Mouse (Mus musculus): ENCODE results near the gene Prkd2.

The Prkd2 gene

DNA sequence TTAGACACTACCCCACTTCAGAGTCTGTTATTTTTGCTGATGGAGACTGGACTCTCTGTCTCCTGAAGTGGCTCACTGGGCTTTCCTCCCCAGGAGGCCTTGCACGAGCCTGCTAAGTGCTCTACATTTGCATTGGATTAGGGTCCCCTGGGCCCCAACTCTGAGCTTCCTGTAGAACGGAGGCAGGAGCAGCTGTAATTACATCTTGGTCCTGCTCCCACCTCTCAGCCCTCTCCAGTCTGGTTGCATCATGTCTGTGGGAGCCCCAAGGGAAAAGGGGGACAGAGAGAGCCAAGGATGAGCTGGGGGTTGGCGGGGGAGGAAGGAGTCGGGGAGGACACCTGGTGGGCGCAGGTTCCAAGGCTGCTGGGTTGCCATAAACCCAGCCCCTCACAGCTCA lies 57.8 kb downstream of the Prkd2 start:
- no peak for DNase-seq

DNA sequence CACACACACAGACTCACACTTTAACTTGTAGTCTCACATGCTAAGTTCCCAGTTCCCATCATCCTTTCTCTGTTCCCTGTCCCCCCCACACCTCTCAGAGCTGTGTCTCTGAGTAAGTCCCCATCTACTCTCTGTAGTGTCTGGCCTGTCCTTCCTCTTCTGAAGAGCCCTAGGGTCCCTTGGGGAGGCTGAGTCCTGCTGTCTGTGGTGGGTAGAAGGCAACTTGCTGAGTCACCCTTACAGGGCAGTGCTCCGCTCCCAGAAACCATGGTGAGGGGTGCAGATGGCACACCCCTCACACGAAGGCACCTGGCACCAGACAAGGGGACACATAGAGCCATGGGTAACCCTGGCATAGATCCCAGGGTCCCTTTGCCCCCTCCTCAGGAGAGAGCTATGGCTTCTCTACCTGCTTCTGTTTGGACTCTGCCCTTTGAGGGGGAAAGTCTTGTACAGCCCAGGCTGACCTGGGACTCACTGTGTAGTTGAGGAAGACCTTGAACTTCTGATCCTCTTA lies 60.8 kb downstream of the Prkd2 start:
- DNase-seq, result no peak

DNA sequence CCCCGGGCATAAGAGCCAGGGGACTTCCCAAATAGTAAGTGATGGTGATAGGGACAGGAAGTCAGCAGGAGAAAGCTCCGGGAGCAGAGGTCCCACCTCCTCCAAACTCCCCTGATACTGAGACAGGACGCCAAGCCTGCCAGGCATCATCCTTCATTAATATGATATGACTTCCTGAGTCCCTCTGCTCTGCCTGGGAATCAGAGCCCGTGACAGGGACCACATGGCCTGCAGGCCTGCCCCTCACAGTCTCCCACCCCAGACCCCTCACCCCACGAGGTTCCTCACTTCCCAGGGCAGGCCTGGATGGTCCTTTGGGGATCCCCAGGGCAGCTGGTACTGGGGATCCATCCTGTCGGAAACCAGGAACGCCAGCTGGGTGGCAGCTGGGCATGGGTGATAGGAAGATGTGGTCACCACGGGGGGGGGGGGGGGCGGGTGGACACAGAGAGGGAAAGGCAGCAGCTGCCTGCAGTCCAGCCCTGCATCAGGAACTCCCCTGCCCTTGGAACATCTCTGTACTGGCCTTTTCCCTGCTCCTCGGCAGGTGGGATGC lies 61.5 kb downstream of the Prkd2 start:
- DNase-seq, result no peak

DNA sequence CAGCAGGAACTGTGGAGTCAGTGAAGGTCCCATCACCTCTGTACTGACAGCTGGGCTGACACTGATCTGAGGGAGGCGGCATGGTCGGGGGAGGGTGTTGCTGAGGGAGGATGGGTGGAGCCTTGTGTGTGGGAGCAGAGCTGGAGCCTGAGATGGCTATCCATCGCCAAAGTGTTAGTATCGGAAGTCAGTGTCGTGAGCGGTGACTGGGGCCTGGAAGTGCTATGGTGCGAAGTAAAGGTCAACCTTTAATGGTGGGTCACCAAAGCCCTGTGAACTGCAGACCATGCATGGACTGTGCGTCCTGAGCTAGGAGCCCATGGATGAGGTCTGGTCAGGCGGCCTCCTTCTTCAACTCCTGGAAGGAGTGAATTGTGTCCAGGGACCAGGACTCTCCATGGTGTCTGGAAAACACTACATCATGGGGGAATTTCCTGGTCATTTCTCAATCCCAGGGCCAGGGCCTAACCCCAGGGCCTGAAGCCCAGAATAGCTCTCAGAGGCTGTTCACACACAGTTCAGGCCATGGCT lies 62.9 kb downstream of the Prkd2 start:
- no peak for DNase-seq

DNA sequence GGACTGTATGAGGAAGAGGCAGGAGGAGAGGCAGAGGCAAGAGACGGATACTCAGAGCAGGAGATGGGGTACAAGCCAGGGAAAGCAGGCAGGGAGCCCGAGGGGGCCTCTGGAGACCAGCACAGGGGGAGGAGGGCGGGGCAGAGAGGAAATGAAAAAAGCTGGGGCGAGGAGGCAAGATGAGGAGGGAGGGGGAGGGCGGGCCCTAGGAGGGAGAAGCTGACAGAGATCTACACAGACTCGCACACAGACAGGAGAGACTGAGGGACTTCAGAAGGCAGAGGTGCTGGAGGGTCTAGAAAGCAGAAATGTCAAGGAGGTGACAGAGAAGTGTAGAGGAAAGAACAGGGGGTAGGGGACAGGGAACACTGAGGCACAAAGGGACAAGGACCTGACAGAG lies 63.6 kb downstream of the Prkd2 start, which contains the start of gene Ptgir:
Gene Ptgir, plus strand, starts transcription at position 210 of the 400 bp plus-strand sequence.
- no peak for DNase-seq

DNA sequence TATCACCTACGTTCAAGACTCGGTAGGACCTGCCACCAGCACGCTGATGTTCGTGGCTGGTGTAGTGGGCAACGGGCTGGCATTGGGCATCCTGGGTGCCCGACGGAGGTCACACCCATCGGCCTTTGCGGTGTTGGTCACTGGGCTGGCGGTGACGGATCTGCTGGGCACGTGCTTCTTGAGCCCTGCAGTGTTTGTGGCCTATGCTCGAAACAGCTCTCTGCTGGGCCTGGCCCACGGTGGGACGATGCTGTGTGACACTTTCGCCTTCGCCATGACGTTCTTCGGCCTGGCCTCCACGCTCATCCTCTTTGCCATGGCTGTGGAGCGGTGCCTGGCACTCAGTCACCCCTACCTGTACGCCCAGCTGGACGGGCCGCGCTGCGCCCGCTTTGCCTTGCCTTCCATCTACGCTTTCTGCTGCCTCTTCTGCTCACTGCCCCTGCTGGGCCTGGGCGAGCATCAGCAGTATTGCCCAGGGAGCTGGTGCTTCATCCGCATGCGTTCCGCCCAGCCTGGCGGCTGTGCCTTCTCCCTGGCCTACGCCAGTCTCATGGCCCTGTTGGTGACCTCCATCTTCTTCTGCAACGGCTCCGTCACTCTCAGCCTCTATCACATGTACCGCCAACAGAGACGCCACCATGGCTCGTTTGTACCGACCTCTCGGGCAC lies 64.3 kb downstream of the Prkd2 start:
- no peak for DNase-seq

DNA sequence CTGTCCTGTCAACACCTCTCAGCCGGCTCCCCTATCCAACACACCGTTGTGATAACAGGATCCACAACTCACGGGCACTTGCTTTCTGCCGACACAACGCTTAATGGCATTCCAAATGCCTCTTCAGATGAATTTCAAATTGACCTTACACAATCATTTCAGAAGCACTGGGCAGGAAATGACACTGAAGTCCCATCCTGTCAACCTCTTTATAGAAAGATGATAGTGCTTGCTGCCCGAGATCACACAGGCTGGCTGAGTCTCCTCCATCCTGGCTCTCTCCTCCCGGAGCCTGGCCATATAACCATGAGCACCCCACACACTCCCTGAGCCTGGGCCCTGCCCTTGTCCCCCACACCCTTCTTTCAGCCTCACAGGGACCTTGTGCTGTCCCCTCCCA lies 65.1 kb downstream of the Prkd2 start:
- DNase-seq, result no peak

DNA sequence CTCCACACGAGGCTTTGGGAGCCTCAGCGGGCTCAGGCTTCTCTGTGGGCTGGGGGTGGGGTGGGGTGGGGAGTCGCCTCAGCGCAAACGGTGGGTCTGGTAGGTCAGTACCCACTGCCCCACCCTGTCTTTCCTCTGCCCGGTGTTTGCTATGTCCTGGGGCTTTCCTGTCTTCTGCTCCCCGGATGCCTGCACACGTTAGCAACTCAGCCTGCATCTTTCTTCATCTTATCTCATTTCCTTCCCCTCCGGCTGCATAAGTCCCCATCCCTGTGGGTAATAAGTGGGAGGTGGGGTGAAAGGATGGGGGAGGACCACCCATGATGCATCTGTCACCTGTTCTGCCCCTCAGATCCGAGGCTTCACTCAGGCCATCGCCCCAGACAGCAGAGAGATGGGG lies 65.7 kb downstream of the Prkd2 start:
- no peak for DNase-seq

DNA sequence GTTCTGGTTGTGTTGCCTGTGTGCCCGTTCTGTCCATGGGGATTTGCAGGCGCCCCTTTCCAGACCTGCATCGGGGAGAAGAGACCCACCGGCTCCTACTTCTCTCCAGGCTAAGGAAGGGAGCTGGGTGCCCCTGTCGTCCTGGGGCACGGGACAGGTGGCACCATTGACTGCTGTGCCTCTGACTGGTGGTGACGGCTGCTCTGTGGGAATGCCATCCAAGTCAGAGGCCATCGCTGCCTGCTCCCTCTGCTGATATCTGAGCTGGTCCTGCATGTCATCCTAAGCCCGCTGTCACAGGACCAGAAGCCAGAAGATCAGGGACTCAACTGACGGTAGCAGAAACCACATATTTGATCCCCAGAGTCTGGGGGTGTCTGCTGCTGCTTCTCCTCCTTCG lies 66.2 kb downstream of the Prkd2 start:
- DNase-seq, result no peak

DNA sequence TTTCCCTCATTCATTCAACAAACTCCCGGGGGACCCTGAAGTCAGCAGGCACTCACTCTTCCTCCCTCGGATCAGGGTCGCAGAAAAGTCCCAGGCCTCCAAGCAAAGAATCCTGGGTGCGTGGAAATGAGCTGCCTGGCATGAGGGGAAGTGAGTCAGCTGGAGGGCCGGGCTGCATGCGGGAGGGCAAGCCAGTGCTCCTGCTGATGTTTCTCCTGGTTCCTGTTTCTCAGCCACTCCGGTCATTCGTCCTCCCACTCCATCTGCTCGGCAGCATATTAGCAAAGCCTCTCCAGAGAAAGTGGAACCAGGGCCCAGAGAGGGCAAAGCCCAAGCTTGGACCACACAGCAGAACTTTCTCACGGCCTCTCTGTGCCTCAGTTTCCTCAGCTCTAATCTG lies 67.2 kb downstream of the Prkd2 start:
- DNase-seq, result no peak

DNA sequence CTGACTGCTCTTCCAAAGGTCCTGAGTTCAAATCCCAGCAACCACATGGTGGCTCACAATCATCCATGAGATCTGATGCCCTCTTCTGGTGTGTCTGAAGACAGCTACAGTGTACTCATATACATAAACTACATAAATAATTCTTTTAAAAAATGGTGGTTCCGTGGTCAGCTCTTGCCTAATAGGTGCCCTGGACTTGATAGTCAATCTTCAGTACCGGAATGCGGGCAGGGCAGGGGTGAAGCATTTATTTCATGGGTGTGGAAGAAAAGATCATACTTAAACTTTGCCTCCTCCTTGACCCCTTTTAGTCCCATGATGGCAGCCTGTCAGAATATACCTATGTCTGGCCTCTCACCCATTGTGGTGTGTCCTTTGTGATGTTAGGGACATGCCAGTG lies 69.2 kb downstream of the Prkd2 start:
- DNase-seq, result no peak

DNA sequence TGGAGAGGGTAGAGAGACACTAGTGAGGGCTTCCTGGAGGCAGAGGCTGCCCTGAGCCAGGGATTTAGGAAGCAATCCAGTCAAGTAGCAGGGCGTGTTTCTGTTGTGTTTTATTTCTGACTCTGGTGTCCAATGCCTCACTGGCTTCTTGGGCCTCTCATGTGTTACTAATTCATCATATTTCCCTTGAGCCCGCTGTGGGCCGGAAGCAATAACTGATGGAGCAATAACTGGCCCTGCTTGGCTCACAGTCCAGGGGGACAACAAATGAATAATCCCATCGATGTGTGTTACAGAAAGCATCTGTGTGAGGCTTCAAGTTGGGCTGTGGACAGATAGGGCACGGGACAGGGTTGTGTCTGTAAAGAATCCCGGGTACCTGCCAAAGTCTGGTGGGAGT lies 69.7 kb downstream of the Prkd2 start:
- no peak for DNase-seq

DNA sequence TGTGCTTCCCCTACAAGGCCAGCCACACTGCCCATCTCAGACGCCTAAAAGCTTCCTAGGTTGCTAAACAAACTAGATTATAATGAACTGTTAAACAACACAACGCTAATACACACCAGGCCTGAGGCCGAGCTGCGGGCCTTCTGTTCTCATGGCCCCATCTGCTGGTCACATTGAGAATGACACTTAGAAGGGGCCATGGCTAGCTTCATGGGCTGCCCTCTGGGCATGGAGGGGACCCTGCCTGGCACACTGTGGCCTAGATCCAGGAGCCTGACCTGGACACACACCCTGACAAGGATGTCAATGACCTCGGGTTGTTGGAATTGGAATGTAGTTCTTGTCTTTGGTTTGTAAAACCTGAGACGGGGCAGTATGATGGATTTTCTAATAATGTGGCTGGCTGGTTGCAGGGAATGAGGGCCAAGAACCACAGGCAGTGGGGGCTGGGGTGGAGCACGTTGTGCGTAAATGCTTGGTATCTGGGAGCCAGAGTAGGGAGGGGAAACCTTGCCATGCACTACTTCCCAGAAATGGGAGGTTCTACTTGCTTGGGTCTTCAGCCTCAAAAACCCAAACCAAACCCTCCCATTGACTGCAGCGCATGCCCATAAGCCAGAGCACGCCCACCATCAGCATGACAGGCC lies 71.2 kb downstream of the Prkd2 start:
- peak; percentile 67 for DNase-seq

DNA sequence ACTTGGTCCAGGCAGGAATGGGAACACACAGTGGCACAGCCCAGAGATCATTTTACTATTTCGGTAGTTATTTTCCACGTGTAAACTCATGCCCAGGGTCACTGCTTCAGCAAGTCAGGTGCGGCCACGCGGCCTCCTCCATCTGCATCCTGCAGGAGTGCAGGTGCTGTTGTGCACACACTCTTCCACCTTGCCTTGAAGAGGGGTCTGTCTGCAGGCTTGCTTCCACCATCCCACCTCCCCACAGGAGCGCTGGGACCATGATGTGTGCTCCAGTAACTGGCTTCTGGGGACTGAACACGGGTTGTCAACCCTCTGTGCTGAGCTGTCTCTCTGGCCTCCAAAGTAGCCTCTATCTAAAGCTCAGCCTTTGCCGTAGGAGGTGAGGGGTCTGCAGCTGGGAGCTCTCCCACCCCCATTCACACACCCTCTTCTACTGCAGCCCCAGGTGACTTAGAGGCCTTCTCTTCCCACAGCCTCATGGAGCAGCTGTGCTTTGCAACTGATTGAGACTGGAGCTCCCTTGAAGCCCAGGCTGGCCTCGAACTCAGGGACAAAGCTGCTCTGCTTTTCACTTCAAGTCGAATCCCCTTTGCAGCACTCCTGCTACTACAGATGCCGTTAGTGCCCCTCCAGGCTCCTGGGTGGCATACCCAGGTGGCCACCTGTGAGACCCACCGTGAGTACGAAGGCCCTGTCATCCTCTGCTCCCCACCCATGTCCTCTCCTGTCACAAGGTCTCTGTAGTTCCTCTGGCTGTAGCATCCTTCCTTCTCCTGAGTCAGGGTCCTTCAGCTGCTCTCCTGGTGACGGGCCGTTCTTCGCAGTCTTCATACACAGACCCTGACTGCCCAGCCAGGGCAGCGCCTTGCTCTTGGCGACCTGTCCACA lies 72.0 kb downstream of the Prkd2 start:
- DNase-seq, result no peak

DNA sequence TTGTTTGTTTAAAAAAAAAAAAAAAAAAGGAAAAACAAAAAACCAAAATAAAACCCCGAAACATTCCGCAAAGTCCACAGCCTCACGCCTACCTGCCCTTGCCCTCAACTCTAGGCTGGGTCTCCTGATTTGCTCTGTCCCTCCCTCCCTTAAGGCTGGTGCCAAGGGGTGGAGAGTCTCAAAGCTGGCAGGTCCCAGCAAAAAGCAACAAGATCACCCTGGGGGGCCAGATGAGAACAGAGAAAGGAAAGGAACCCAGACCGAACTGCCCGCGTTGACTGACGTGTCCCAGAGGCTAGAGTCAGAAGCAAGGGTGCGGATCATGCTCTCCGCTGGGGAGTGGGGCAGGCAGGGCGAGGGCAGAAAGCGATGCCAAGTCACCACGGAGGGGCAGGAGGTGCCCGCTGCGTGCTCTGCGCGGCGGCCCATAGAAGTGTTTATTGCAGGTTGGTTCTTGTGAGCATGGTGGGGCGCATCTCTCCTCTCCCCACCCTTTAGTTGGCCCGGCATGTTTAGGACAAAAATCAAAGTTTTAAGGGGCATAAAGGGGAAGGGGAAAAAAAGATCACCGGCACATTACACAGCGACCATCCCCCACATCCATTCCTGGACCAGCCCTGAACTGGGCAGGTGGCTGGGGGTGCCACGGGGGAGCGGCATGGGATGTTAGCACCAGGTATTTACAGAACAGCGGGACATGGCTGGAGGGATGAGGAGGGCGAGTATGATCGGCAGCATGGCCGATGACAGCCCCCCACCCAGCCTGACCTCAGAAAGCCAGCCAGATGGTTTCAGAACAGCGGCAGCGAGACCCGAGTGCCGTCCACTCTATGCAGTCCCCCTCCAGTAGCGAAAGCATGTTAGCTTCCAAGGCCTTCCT lies 73.0 kb downstream of the Prkd2 start:
- no peak for DNase-seq

DNA sequence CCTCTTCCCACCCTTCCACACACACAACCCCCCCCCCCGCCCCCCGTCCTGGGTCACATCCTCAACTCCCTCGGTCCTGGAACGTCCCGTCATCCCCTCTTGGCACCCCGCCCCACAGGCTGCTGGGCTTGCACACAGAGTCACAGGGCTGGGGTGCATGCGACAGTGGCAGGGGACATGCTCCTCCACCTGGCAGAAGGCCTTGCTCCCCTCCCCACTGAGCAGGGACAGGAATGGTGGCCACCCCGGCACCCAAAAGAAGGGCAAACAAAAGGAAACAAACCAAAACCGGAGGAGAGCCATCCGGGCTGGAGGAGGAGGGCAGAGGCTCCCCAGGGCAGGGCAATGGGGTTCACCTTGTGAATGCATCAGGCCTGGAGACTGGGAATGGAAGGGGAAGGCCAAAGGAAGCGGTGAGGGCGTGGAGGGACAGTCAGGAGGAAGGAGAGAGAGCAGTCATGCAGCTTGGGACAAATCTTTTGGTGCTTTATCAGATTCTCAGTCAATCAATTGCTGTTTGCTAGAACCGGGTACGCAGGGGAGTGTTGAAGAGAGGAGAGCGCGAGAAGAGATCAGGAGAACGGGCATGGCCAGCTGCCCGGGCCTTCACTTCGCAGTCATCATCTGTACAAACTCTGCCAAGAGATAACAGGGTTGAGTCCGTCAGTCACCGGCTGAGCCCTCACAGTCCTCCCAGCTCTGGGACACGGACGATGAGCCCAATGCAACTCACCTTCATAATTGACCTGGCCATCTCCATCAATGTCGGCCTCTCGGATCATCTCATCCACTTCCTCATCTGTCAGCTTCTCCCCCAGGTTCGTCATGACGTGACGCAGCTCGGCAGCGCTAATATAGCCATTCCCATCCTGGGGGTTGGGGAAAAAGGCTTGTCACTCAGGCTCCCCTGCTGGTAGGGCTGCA lies 73.9 kb downstream of the Prkd2 start:
- DNase-seq, result no peak

DNA sequence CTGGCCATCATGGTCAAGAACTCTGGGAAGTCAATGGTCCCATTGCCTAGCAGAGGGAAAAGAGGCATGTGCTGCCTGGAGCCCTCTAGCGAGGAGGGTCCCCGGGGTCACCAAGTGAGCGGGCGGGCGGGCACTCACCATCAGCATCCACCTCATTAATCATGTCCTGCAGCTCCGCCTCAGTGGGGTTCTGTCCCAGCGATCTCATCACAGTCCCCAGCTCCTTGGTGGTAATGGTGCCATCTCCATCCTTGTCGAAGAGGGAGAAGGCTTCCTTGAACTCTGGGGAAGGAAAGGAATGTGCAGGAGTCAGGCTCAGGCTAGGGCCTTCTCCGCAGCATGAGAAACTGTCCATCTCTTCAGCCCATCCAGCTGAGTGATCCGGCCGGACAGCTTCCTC lies 74.7 kb downstream of the Prkd2 start:
- no peak for DNase-seq

DNA sequence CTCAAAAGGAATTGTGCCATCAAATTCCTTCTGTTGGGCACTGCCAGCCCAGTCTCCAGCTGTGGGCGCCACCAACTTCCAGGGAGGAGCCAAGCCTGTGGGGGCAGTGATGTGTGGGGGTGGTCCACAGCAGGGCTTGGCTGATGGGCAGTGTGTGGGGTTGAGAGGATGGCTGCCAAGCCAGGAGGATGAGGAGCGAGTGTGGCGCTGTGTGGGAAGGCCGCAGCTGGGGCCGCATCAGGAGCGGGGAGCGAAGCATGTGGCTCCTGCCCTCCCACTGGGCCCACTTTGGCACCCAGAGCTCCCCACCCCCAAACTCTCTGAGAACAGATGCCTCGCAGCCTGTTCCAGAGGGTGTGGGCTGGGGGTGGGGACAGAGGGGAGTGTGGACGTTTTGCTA lies 75.3 kb downstream of the Prkd2 start:
- peak; percentile 85 for DNase-seq

DNA sequence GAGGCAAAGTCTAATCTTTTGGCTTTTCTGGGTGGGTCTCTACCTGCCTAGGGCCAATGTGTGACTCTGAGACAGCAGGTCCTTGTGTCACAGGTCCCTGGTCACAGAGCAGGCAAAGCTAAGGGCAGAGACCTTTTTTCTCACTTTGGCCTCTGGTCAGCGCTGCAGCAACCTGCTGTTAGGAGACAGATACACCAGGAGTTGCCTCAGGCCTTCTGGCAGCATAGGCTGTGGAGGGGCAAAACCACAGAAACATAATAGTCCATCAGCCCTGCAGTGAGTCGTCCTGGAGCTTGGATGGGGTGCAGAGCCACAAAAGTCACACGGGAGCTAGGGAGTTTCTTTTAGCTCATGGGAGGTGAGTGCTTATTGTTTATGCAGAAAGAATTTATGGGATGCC lies 76.0 kb downstream of the Prkd2 start:
- no peak for DNase-seq

DNA sequence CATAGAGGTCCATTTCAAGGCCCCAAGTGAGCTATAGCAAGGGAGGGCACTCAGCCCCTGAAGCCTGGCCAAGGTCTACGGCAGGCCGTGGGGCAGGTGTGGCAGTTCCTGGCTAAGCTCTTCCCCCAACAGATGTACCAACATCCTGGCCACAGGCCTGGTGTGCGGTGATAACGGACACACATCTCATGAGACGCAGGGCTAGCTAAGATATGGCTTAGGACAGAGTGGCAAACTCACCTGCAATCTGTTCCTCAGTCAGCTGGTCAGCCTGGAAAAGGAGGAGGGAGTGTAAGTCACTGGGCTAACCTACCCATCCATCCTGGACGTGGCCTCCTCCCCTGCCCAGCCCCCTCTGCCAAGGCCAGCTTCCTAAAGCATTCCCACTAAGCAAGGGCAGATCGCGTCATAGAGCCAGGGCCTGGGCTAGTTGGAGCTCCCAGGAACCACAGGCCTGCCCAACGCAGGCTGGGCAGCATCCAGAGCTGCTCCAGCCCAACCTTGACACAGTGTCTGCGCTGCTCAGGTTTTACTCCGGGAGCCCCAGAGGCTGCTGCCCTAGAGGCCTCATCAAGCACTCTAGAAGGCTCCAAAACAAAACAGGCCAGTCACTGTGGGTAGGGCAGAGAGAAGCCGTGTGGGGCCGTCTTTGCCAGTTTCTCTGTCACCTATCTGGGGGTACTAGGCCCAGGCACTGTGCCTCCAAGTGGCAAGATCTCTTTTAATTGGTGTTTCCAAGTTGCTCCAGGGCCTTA lies 76.9 kb downstream of the Prkd2 start:
- no peak for DNase-seq

All from layer of hippocampus, adult 9-11 months (tissue).